Mouse (Mus musculus): Measurements from ENCODE around the gene Tex13c3.
"Not testable (repeated sequence)": the region's sequence is repeated elsewhere in the genome, so short reads cannot be mapped to it uniquely, and the experiment has no call there.

Tex13c3 gene

DNA sequence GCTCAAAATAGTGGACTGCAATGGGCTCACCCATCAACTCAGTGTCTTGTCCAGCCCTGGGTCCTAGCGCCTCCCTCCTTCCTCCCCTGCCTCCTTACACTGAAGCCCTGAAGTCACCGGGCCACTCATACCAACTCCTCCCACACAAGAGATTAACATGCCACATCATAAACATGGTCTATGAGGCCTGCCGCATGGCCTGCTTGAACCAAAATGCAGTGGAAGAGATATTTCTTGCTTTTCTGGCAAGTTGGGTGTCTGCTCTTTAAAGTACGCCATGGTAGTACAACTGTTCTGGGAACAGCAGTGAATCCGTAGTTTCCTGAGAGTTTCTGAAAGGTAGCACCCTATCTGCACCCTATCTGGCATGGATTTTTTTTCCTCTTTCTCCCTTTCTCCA, at the start of gene Tex13c3:
Tex13c3 (minus strand) TSS at position 101 of the 400 bp plus-strand sequence.
- not testable (repeated sequence) for DNase-seq (ENCODE audit: low spot score)

DNA sequence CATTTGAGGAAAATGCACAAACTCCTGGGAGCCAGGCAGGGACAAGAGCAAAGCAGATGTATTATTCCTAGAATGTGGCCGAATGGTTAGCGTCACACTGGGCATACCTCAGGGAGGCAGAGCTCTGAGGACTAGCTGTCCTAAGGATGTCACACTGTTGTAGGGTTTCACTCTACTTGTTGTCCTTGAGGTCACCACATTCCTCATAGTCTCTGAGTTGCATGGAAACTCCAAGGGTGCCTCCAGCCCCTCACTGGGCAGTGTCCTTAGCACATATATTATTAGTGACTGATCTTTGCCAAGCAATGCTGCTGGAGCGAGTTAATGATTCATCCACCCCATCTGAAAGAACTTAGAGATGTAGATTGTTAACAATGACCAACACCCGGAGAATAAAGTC, 8.6 kb upstream of the Tex13c3 start:
- no peak for DNase-seq (ENCODE audit: low spot score)
